Mouse (Mus musculus) cortical plate, adult 2 months (tissue): ENCODE data around the gene Adat3.

Experiments used
- CTCF ChIP-seq: fragments of 200-500 bp; IDR thresholded peaks from 2 replicates; pipeline ENCODE4 v1.5.1; 2011; ENCODE audit warnings: mild to moderate bottlenecking, control low read depth, low read length; ENCODE audit not compliant: insufficient read depth; ENCODE audit errors: extremely low read depth
- POLR2A ChIP-seq: fragments of 200-500 bp; IDR thresholded peaks from 2 replicates; pipeline ENCODE4 v1.6.1; 2011; ENCODE audit warnings: mild to moderate bottlenecking, low read length, control low read depth; ENCODE audit not compliant: insufficient read depth; ENCODE audit errors: extremely low read depth

GRCm38 (mm10) chr10:80625764-80626163, 23.1 kb downstream of the Adat3 start:
- TF ChIP-seq CTCF (no peak), POLR2A (no peak)
